8 mouse cellular contexts compared by ENCODE assay signal in the genomic region with DNA sequence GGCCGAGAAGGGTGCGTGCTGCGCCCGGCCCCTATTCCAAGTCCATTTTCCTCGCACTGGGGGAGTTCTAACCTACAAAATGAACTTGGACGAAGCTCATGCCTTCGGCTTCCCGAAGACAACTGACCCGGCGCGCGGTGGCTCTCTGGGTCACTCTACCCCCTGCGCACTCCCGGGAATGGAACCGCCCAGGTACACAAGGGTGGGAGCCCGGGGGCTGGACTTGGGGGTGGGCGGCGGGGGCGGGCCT. TPM values are rescaled to one million over a fixed set of nuclear protein-coding genes. Genes with fewer than 3 reads are reported as not detected.
DNase-seq lines count a peak whose midpoint lies in the region; ATAC-seq and TF ChIP-seq lines count a peak whose summit lies in the region.

Gene Lsr, minus strand, starts transcription at position 214 of the 250 bp plus-strand sequence.

- peak within 1 kb of the TSS; percentile 46 for H3K4me3 ChIP-seq in heart, postnatal 0 days (ENCODE audit: low read depth, low read length)
- H3K4me3 ChIP-seq in lung, embryonic 15.5 days, result peak within 1 kb of the TSS; percentile 56

- H3K36me3 ChIP-seq in heart, postnatal 0 days (replicated peaks; ENCODE audit: control insufficient read depth, insufficient read depth, low read length), result no peaks in the 10 kb centered on the region
- H3K36me3 ChIP-seq in lung, embryonic 15.5 days, result 0 out of 2 replicates have a peak, but pooled peaks cover 4% of the 10 kb centered on the region

- no peaks in the 10 kb centered on the region; the same call in 1 of the 2 replicates for H3K4me1 ChIP-seq in heart, postnatal 0 days (ENCODE audit: control insufficient read depth, insufficient read depth)
- H3K4me1 ChIP-seq in lung, embryonic 15.5 days, result peaks cover 13% of the 10 kb centered on the region; the same call in 1 of the 2 replicates

- H3K27me3 ChIP-seq in heart, postnatal 0 days (ENCODE audit: control insufficient read depth, insufficient read depth, low read length), result peaks cover 15% of the 10 kb centered on the region
- H3K27me3 ChIP-seq in lung, embryonic 15.5 days, result peaks cover 21% of the 10 kb centered on the region

- DNase-seq in layer of hippocampus, postnatal 10 days (ENCODE audit: low spot score in 2 of 2), result no peak
- DNase-seq in layer of hippocampus, adult 8-10 months (ENCODE audit: low spot score in 2 of 2), result no peak
- DNase-seq in embryo, embryonic 10 days (ENCODE audit: low spot score), result peak; percentile 59
- DNase-seq in heart, postnatal 0 days (ENCODE audit: low spot score), result no peak
- no peak for DNase-seq in adipocyte (ENCODE audit: low spot score)

- TF ChIP-seq CTCF in heart, postnatal 0 days (IDR thresholded peaks at IDR 0.05; ENCODE audit: low read depth), result no peak

- no peak within 1 kb of the TSS for H3K9ac ChIP-seq in heart, postnatal 0 days (replicated peaks; ENCODE audit: low read depth, low read length)
- peak within 1 kb of the TSS; percentile 55 for H3K9ac ChIP-seq in lung, embryonic 15.5 days

- no peaks in the 10 kb centered on the region for H3K9me3 ChIP-seq in heart, postnatal 0 days (replicated peaks; ENCODE audit: control insufficient read depth, low read length)
- H3K9me3 ChIP-seq in lung, embryonic 15.5 days, result no peaks in the 10 kb centered on the region

- no peak for ATAC-seq in heart, postnatal 0 days (ENCODE audit: insufficient read depth, low read depth)
- ATAC-seq in lung, embryonic 15.5 days (ENCODE audit: borderline replicate concordance, extremely low read depth, low FRiP score, low TSS enrichment), result no peak; the same call in 1 of the 2 replicates
- ATAC-seq in activated CD4-positive, CD25-positive, alpha-beta regulatory T cell, adult 4 months, result no peak
- ATAC-seq in erythroid progenitor cell, adult 5-6 weeks (replicated peaks; ENCODE audit: low FRiP score, poor library complexity, severe bottlenecking), result no peak

- no peak within 1 kb of the TSS for H3K27ac ChIP-seq in heart, postnatal 0 days (ENCODE audit: low read depth)
- H3K27ac ChIP-seq in lung, embryonic 15.5 days, result peak within 1 kb of the TSS; percentile 96

- H3K4me2 ChIP-seq in heart, postnatal 0 days (ENCODE audit: low read depth, low read length), result peak within 1 kb of the TSS; percentile 54
- H3K4me2 ChIP-seq in lung, embryonic 15.5 days, result peak within 1 kb of the TSS; percentile 61

- WGBS in heart, postnatal 0 days, result under 1% methylated on average over 19 of the region's 19 CpGs
- WGBS in lung, embryonic 15.5 days, result under 1% methylated on average over 19 of the region's 19 CpGs

- no peak for TF ChIP-seq EP300 in heart, postnatal 0 days (IDR thresholded peaks at IDR 0.05; ENCODE audit: low read depth)

RNA-seq across cellular contexts. Expression of gene Lsr, which starts in this region (rescaled TPM):
- 10 to 100 TPM; 11.8 to 15.1 TPM for total RNA-seq in layer of hippocampus, postnatal 10 days (2021)
- 1 to 10 TPM; 5.1 to 9.0 (median 6.0) TPM for total RNA-seq in layer of hippocampus, adult 8-10 months (2022)
- 6.2 and 12.8 TPM in 2 replicates for total RNA-seq in heart, postnatal 0 days (2014; rRNA removed; ENCODE audit: low replicate concordance)
- 4.0 and 4.1 TPM in 2 replicates for polyA plus RNA-seq in heart, postnatal 0 days (2015; fragmentation: Nextera tagmentation; extraction: Ambion mirVana)
- 80.6 and 89.1 TPM in 2 replicates for polyA plus RNA-seq in lung, embryonic 15.5 days (2015; fragmentation: Nextera tagmentation; extraction: Ambion mirVana)
- polyA plus RNA-seq in activated CD4-positive, CD25-positive, alpha-beta regulatory T cell, adult 4 months (2017; shearing (Covaris generic)), result 1 to 10 TPM; 1.6 to 2.6 TPM
- total RNA-seq in erythroid progenitor cell, adult 5-6 weeks (2015; ENCODE audit: low replicate concordance), result not detected in 2 replicates
- total RNA-seq in erythroid progenitor cell, adult 5-6 weeks (2017; ENCODE audit: low replicate concordance), result 1.0 TPM in 1 of 2 replicates, not detected in the other

Comparison
In these comparisons a context has a peak if more than half of its experiments do, and no peak if none do; other contexts are left out.
1. RNA of gene Lsr (polyA plus RNA-seq): 80.6 to 89.1 TPM in lung, embryonic 15.5 days; 4.0 to 4.1 TPM in heart, postnatal 0 days and 1.6 to 2.6 TPM in activated CD4-positive, CD25-positive, alpha-beta regulatory T cell, adult 4 months; every median in the first group is over 10 times any median in the second.